Mouse (Mus musculus): ENCODE data around the gene Tmem82. TPM values are rescaled to one million over a fixed set of nuclear protein-coding genes. Genes with fewer than 3 reads are reported as not detected.
A peak's percentile ranks its signal among the peaks of the same experiment; 100 is the strongest.

Gene Tmem82
- 0.54 and 0.56 TPM in 2 replicates for polyA plus RNA-seq (2016; fragmentation: Nextera tagmentation; extraction: Ambion mirVana)

DNA sequence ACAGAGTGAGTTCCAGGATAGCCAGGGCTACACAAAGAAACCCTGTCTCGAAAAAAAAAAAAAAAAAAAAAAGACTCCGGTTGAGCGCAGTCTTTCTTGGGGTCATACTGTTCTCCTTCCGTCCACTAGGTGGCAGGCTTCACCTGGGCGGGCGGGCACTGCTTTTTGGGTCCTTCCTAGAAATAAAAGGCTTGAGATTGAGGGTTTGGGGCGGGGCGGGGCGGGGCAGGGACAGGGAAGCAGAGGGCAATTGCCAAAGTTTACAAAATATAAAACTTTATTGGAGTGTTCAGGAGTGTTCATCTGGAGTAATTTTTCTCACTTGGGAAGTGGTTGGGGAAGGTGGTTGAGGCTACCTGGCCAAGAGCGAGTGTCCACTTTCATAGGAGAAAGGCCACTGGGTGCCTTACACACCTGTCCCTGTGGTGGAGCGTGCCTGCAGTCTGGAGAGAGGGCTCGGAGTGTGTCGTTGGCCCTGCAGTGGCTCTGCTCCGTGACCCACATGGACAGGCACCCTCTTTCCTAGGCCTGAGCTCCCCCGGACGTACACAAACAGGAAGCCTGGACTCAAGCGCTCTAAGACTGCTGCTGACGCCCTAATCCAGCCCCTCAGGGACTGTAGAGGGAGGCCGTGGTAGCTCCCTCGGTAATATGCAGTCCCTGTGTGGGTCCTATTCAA, at the start of gene Tmem82:
TSS of gene Tmem82 (minus strand) at position 69 of the 679 bp plus-strand sequence.
- H3K9ac ChIP-seq, result 0 out of 2 replicates have a peak within 1 kb of the TSS, but pooled peaks have one; percentile 27
- peak within 1 kb of the TSS; percentile 45 for H3K4me2 ChIP-seq (replicated peaks)
- H3K4me3 ChIP-seq, result peak within 1 kb of the TSS; percentile 24
- 23% methylated on average over 20 of the region's 20 CpGs for WGBS
- no peak within 1 kb of the TSS for H3K27ac ChIP-seq
- H3K4me1 ChIP-seq, result 0 out of 2 replicates have a peak, but pooled peaks cover 6% of the 10 kb centered on the region
- peaks cover 6% of the 10 kb centered on the region for H3K27me3 ChIP-seq
- no peaks in the 10 kb centered on the region for H3K9me3 ChIP-seq
- no peak for ATAC-seq (ENCODE audit: insufficient number of reproducible peaks, insufficient read depth, low FRiP score, low TSS enrichment)
- no peaks in the 10 kb centered on the region for H3K36me3 ChIP-seq

DNA sequence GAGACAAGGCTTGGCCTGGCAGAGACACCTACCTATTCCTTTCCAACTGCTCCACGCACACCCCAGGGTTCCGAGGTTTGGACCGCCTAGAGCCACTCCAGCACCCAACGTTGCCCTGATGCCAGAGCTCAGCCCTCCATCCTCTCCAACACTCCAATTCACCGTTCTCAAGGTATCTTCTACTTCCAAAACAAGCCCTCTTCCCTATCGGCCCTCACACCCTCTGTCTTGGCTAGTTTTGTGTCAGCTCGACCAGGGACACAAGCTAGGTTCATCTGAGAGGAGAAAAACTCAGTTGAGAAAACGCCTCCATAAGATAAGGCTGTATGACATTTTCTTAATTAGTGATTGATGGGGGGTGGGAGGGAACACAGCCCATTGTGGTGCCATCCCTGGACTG, 46.4 kb upstream of the Tmem82 start, which contains the start of gene Plekhm2:
TSS of gene Plekhm2 (minus strand) at position 101 of the 400 bp plus-strand sequence.
- Histone ChIP-seq H3K9ac (peak within 1 kb of the TSS; percentile 93), H3K9me3 (no peaks in the 10 kb centered on the region), H3K4me3 (peak within 1 kb of the TSS; percentile 77), H3K4me2 (replicated peaks) (peak within 1 kb of the TSS; percentile 88), H3K4me1 (peaks cover 14% of the 10 kb centered on the region), H3K27me3 (no peaks in the 10 kb centered on the region), H3K36me3 (peaks cover 10% of the 10 kb centered on the region), H3K27ac (peak within 1 kb of the TSS; percentile 37)
- ATAC-seq (ENCODE audit: insufficient number of reproducible peaks, insufficient read depth, low FRiP score, low TSS enrichment), result no peak
- 73% methylated on average over 8 of the region's 8 CpGs for WGBS

DNA sequence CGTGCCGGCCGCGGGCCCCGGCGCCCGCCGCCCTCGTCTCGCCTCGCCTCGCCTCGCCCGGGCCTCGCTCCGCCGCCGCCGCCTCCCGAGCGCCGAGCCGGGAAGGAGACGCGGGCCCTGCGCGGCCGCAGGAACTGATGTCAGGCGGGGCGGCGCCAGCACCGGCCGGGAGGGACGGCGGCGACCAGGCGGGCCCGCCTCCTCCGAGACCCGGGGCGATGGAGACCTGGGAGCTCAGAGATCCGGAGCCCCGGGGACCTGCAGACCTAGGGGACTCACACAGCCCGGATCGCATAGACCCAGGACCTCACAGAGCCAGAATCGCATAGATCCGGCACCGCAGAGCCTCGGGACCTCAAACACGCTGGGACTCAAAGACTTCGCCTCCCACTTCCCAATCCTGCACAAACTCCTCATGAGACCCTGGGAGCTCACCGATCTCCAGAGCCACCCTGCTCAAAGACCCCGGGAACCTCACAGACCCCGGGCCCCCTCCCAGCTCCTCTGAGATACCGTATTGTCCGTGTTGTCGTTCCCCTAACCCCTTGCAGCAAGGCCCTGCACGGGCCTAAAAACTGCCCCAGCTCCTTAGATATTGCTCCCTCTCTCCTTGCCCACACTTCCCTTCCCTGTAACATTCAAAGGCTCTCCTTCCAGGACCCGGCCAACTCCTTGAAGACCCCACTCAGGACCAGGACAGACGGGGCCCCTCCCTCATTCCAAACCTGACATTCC, 45.7 kb upstream of the Tmem82 start:
- Histone ChIP-seq H3K4me2 (replicated peaks) (peak overlapping the region; percentile 88), H3K27me3 (no peaks in the 10 kb centered on the region), H3K9me3 (no peaks in the 10 kb centered on the region), H3K9ac (peak overlapping the region; percentile 93), H3K27ac (peak overlapping the region; percentile 37), H3K36me3 (peaks cover 12% of the 10 kb centered on the region), H3K4me3 (peak overlapping the region; percentile 77), H3K4me1 (peaks cover 14% of the 10 kb centered on the region)
- WGBS, result 2% methylated on average over 37 of the region's 60 CpGs
- peak; percentile 79 for ATAC-seq (ENCODE audit: insufficient number of reproducible peaks, insufficient read depth, low FRiP score, low TSS enrichment)

DNA sequence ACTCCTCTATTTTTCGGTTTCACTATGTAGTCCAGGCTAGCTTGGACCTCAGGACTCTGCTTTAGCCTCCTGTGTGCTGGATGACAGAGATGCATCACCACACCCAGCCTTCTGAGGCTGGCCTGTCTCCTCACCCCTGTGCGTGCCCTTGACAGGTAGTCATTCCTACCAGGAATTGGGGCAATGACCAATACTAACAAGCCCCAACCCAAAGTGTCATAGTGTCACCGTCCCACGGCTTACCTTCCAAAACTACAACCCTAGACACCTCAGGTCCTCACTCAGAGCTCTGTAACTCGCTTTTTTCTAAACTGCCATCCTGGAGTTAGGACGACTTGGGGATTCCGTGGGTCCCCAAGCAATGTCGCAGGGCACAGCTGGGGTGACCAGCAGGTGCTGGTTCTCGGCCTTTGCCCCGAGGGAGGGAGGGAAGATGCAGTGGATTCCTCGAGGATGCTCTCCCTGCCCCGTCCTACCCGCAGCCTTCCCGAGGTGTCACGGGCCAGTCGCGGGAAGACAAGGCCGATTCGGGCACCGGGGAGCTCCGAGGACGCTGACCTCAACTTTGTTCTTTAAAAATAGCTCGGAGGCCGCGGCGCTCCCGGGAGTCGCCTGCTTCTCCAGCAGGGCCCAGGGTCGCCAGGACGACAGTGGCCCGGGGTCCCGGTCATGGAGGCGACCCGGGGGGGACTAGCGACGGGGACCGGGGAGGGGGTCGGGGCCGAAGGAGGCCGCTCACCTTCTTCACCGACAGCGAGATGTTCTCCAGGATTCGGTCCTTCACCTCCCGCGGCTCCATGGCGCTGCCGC, 44.9 kb upstream of the Tmem82 start:
- ATAC-seq (ENCODE audit: insufficient number of reproducible peaks, insufficient read depth, low FRiP score, low TSS enrichment), result no peak
- 3% methylated on average over 46 of the region's 47 CpGs for WGBS
- peaks cover 12% of the 10 kb centered on the region for H3K36me3 ChIP-seq
- peak overlapping the region; percentile 88 for H3K4me2 ChIP-seq (replicated peaks)
- H3K9me3 ChIP-seq, result no peaks in the 10 kb centered on the region
- H3K4me1 ChIP-seq, result peaks cover 14% of the 10 kb centered on the region
- peak overlapping the region; percentile 93 for H3K9ac ChIP-seq
- H3K4me3 ChIP-seq, result peak overlapping the region; percentile 77
- H3K27ac ChIP-seq, result peak overlapping the region; percentile 37
- no peaks in the 10 kb centered on the region for H3K27me3 ChIP-seq

DNA sequence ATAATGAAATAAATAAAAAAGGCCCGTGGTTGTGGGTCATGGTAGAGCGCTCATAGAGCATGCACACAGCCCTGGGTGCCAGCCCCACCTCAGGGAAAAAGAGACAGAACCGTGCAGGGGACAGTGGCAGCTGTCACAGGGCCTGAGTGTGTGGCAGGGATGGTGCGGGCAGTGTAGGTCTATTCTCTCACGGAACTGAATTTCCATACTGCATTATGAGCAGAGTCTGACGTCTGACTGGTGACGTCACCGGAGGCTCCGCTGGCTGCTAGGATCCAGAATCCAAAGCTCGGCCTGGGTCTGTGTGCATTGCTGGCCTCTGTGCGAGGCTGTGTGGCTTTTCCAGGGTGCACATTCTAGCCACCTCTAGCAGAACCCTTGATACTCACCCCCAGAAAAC, 42.5 kb upstream of the Tmem82 start:
- H3K4me2 ChIP-seq (replicated peaks), result no peak overlapping the region
- 91% methylated on average over 11 of the region's 11 CpGs for WGBS
- H3K4me3 ChIP-seq, result no peak overlapping the region
- H3K27ac ChIP-seq, result no peak overlapping the region
- H3K9ac ChIP-seq, result no peak overlapping the region; the same call in 1 of the 2 replicates
- peaks cover 23% of the 10 kb centered on the region for H3K36me3 ChIP-seq
- no peaks in the 10 kb centered on the region for H3K9me3 ChIP-seq
- H3K27me3 ChIP-seq, result no peaks in the 10 kb centered on the region
- ATAC-seq (ENCODE audit: insufficient number of reproducible peaks, insufficient read depth, low FRiP score, low TSS enrichment), result no peak
- peaks cover 14% of the 10 kb centered on the region for H3K4me1 ChIP-seq

GRCm38 (mm10) chr4:141659739-141660138, 41.3 kb upstream of the Tmem82 start:
- WGBS, result 49% methylated on average over 4 of the region's 4 CpGs
- H3K36me3 ChIP-seq, result peaks cover 23% of the 10 kb centered on the region
- no peak overlapping the region for H3K27ac ChIP-seq
- no peak for ATAC-seq (ENCODE audit: insufficient number of reproducible peaks, insufficient read depth, low FRiP score, low TSS enrichment)
- peaks cover 10% of the 10 kb centered on the region for H3K4me1 ChIP-seq
- no peaks in the 10 kb centered on the region for H3K27me3 ChIP-seq
- H3K9ac ChIP-seq, result no peak overlapping the region
- no peak overlapping the region for H3K4me3 ChIP-seq
- no peak overlapping the region for H3K4me2 ChIP-seq (replicated peaks)
- no peaks in the 10 kb centered on the region for H3K9me3 ChIP-seq

DNA sequence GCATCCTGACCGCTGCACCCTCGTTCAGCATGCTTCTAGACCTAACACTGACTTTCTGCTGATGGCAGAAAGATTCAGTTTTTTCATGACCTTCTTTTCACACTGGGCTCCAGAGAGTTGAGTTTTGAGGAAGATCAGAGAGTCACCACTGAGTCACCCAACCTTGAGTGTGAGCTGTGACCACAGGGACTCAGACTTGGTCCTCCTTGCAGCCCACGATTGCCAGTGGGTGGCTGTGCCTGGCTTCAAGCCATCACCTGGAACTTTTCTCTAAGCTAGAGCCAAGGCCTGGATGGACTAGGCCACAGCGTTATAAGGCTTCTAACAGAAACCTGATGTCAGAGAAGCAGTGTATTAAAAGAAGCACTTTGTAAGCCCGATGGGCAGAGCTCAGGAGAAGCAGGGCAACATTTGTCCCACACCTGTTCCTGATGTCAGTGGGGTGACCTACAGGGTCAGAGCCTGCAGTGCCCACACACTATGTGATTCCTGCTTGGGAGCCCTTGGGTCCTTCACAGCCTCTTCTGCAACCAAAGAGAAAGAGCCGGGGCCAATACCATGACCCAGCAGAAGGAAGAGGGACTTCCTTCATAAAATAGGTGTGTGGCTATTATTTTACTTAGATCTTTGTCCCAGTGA, 40.5 kb upstream of the Tmem82 start:
- H3K36me3 ChIP-seq, result peaks cover 29% of the 10 kb centered on the region
- H3K9ac ChIP-seq, result no peak overlapping the region
- H3K27me3 ChIP-seq, result no peaks in the 10 kb centered on the region
- H3K27ac ChIP-seq, result no peak overlapping the region
- peaks cover 6% of the 10 kb centered on the region for H3K4me1 ChIP-seq
- H3K4me2 ChIP-seq (replicated peaks), result no peak overlapping the region
- no peak overlapping the region for H3K4me3 ChIP-seq
- ATAC-seq (ENCODE audit: insufficient number of reproducible peaks, insufficient read depth, low FRiP score, low TSS enrichment), result no peak
- WGBS, result 86% methylated on average over 6 of the region's 6 CpGs
- H3K9me3 ChIP-seq, result no peaks in the 10 kb centered on the region

DNA sequence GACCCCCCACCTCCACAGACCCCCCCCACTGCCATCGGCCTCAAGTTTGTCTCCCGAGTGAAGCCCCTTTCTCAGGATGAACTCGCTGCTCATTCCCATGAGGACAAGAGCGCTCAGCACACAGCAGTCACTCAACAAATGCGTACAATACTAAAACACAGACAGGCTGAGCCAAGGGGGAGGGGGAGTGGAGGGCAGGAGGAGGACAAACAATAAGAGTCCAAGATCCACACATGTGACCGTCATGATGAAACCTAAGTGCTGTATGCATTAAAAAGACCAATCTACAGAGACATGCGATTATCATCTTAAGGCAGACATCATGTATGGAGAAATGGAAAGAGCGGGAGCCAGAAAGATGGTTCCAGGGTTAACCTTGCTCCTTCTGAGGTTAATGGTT, 38.5 kb upstream of the Tmem82 start:
- Histone ChIP-seq H3K27me3 (no peaks in the 10 kb centered on the region), H3K4me2 (replicated peaks) (no peak overlapping the region), H3K4me1 (no peaks in the 10 kb centered on the region), H3K27ac (no peak overlapping the region), H3K9ac (no peak overlapping the region), H3K36me3 (peaks cover 39% of the 10 kb centered on the region), H3K9me3 (no peaks in the 10 kb centered on the region), H3K4me3 (no peak overlapping the region)
- ATAC-seq (ENCODE audit: insufficient number of reproducible peaks, insufficient read depth, low FRiP score, low TSS enrichment), result no peak
- 85% methylated on average over 8 of the region's 8 CpGs for WGBS

GRCm38 (mm10) chr4:141655908-141656608, 37.6 kb upstream of the Tmem82 start:
- ATAC-seq (ENCODE audit: insufficient number of reproducible peaks, insufficient read depth, low FRiP score, low TSS enrichment), result no peak
- 85% methylated on average over 12 of the region's 12 CpGs for WGBS
- H3K36me3 ChIP-seq, result peaks cover 43% of the 10 kb centered on the region
- H3K4me1 ChIP-seq, result no peaks in the 10 kb centered on the region
- no peak overlapping the region for H3K4me2 ChIP-seq (replicated peaks)
- H3K9ac ChIP-seq, result no peak overlapping the region
- H3K4me3 ChIP-seq, result no peak overlapping the region
- H3K27me3 ChIP-seq, result no peaks in the 10 kb centered on the region
- no peak overlapping the region for H3K27ac ChIP-seq
- no peaks in the 10 kb centered on the region for H3K9me3 ChIP-seq

GRCm38 (mm10) chr4:141654509-141654908, 36.1 kb upstream of the Tmem82 start:
- Histone ChIP-seq H3K36me3 (peaks cover 35% of the 10 kb centered on the region), H3K27ac (0 out of 2 replicates have a peak overlapping the region, but pooled peaks have one; percentile 11), H3K4me1 (peaks cover 2% of the 10 kb centered on the region; the same call in 1 of the 2 replicates), H3K4me2 (replicated peaks) (no peak overlapping the region), H3K4me3 (no peak overlapping the region), H3K9ac (no peak overlapping the region), H3K9me3 (no peaks in the 10 kb centered on the region), H3K27me3 (no peaks in the 10 kb centered on the region)
- WGBS, result 91% methylated on average over 6 of the region's 6 CpGs
- ATAC-seq (ENCODE audit: insufficient number of reproducible peaks, insufficient read depth, low FRiP score, low TSS enrichment), result no peak

Data from embryonic facial prominence, embryonic 12.5 days (tissue).